8 mouse cellular contexts compared by ENCODE assay signal in genomic region chr7:98191571-98192250, GRCm38 (mm10). TPM values are rescaled to one million over a fixed set of nuclear protein-coding genes. Genes with fewer than 3 reads are reported as not detected.
A peak's percentile ranks its signal among the peaks of the same experiment; 100 is the strongest.
DNase-seq lines count a peak whose midpoint lies in the region; ATAC-seq lines count a peak whose summit lies in the region.

No protein-coding gene starts in this region.

- ATAC-seq in cerebellum, adult (ENCODE audit: insufficient number of reproducible peaks, low FRiP score, low TSS enrichment) = no peak

- DNase-seq in cerebellum, postnatal 14 days = peak; percentile 39 to 42
- peak; percentile 56 for DNase-seq in thymus, postnatal 4 days
- no peak for DNase-seq in thymus, postnatal 0 days (ENCODE audit: low spot score)
- DNase-seq in kidney, postnatal 4 days = peak; percentile 72 to 77
- DNase-seq in urinary bladder, postnatal 36 days (ENCODE audit: low spot score in 2 of 2) = peak; percentile 30 to 50
- DNase-seq in right cerebral cortex, postnatal 14 days = no peak
- DNase-seq in layer of hippocampus, postnatal 10 days (ENCODE audit: low spot score in 2 of 2) = no peak

RNA-seq across cellular contexts. Expression of gene B3gnt6, which starts 7.6 kb away (rescaled TPM):
- polyA plus RNA-seq in thymus, postnatal 0 days (2015; fragmentation: Nextera tagmentation; extraction: Ambion mirVana) = 0.22 and 0.24 TPM in 2 replicates
- under 1 TPM in 1 of 2 experiments, not detected in 1; 0.22 TPM for total RNA-seq in layer of hippocampus, postnatal 10 days (2021)

RNA-seq across cellular contexts. Expression of gene Capn5, which starts 13.6 kb away (rescaled TPM):
- 8.4 and 11.1 TPM in 2 replicates for polyA plus RNA-seq in thymus, postnatal 0 days (2015; fragmentation: Nextera tagmentation; extraction: Ambion mirVana)
- total RNA-seq in layer of hippocampus, postnatal 10 days (2021) = 10 to 100 TPM; 55.9 to 61.7 TPM

RNA-seq across cellular contexts. Expression of gene Omp, which starts 46.4 kb away (rescaled TPM):
- 0.55 and 0.70 TPM in 2 replicates for polyA plus RNA-seq in thymus, postnatal 0 days (2015; fragmentation: Nextera tagmentation; extraction: Ambion mirVana)
- total RNA-seq in layer of hippocampus, postnatal 10 days (2021) = 1 to 10 TPM; 1.5 to 1.8 TPM

Comparison
In these comparisons a context has a peak if more than half of its experiments do, and no peak if none do; other contexts are left out.
1. DNase-seq: peak in cerebellum, postnatal 14 days (2 of 2), thymus, postnatal 4 days (single experiment), kidney, postnatal 4 days (2 of 2) and urinary bladder, postnatal 36 days (2 of 2); none in thymus, postnatal 0 days (single experiment), right cerebral cortex, postnatal 14 days (single experiment) and layer of hippocampus, postnatal 10 days (0 of 2).